Mouse (Mus musculus): Measurements from ENCODE around the gene Wdr66. TPM values are rescaled to one million over a fixed set of nuclear protein-coding genes. Genes with fewer than 3 reads are reported as not detected.
A peak's percentile ranks its signal among the peaks of the same experiment; 100 is the strongest.

Wdr66 gene
- polyA plus RNA-seq, 1 experiment from 2014 or later = 1.4 TPM

GRCm38 (mm10) chr5:123236426-123236825, 15.5 kb upstream of the Wdr66 start:
- no peak overlapping the region for H3K4me3 ChIP-seq
- H3K9me3 ChIP-seq = no peaks in the 10 kb centered on the region
- no peak overlapping the region for H3K27ac ChIP-seq
- ATAC-seq (ENCODE audit: insufficient number of reproducible peaks, insufficient read depth, low FRiP score, low TSS enrichment, low read depth) = no peak
- H3K27me3 ChIP-seq = no peaks in the 10 kb centered on the region
- peaks cover 5% of the 10 kb centered on the region for H3K4me1 ChIP-seq
- H3K9ac ChIP-seq = no peak overlapping the region
- peaks cover 71% of the 10 kb centered on the region for H3K36me3 ChIP-seq
- 89% methylated on average over 9 of the region's 9 CpGs for WGBS
- no peak overlapping the region for H3K4me2 ChIP-seq

DNA sequence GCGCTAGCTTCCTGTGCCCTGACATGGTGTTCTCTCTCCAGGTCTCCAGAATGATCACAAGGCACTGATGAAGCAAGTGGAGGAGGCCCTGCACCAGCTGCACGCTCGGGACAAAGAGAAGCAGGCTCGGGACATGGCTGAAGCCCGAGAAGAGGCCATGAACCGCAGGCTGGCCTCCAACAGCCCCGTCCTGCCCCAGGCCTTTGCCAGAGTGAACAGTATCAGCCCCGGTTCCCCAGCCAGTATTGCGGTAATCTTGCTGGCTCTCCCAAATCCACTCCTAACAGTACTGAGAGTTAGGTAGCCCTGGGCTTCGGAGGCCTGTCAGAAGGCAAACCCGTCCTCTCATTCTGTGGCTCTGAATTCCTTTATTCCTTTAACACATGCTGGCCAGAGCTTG, 12.4 kb upstream of the Wdr66 start:
- no peaks in the 10 kb centered on the region for H3K9me3 ChIP-seq
- no peak overlapping the region for H3K9ac ChIP-seq
- no peak overlapping the region for H3K4me2 ChIP-seq
- H3K27ac ChIP-seq = no peak overlapping the region
- no peaks in the 10 kb centered on the region for H3K27me3 ChIP-seq
- peaks cover 5% of the 10 kb centered on the region for H3K4me1 ChIP-seq
- H3K4me3 ChIP-seq = no peak overlapping the region
- H3K36me3 ChIP-seq = peaks cover 86% of the 10 kb centered on the region
- WGBS = 91% methylated on average over 11 of the region's 11 CpGs
- ATAC-seq (ENCODE audit: insufficient number of reproducible peaks, insufficient read depth, low FRiP score, low TSS enrichment, low read depth) = no peak

DNA sequence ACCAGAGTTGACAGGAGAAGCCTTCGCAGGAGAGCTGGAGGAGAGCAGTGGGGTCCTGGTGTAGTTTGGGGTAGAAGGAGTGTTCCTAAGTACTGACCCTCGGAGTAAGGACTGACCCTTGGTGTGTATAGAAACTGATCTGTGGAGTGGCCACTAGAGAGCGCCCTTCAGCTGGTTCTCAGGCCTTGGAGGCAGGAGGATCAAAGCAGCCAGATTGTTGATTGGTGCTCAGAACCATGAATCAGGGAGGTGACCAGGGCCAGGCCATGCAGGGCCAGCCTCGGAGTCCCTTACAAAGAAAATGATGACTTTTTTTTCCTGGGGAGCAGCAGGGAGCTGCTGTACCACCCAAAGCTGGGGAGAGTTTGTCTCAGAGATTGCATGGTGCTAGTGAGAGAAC, 6.4 kb upstream of the Wdr66 start:
- Histone ChIP-seq H3K36me3 (peaks cover 53% of the 10 kb centered on the region), H3K27ac (no peak overlapping the region), H3K9me3 (no peaks in the 10 kb centered on the region), H3K4me3 (no peak overlapping the region), H3K9ac (no peak overlapping the region), H3K27me3 (no peaks in the 10 kb centered on the region), H3K4me1 (no peaks in the 10 kb centered on the region), H3K4me2 (no peak overlapping the region)
- 26% methylated on average over 4 of the region's 4 CpGs for WGBS
- ATAC-seq (ENCODE audit: insufficient number of reproducible peaks, insufficient read depth, low FRiP score, low TSS enrichment, low read depth) = no peak

- 70% methylated on average over 8 of the region's 8 CpGs for WGBS
- Histone ChIP-seq H3K4me2 (peak overlapping the region; percentile 65), H3K9me3 (no peaks in the 10 kb centered on the region), H3K4me1 (peaks cover 10% of the 10 kb centered on the region), H3K4me3 (no peak overlapping the region), H3K27ac (no peak overlapping the region), H3K27me3 (no peaks in the 10 kb centered on the region), H3K9ac (no peak overlapping the region), H3K36me3 (peaks cover 19% of the 10 kb centered on the region; the same call in 1 of the 2 replicates)
- no peak for ATAC-seq (ENCODE audit: insufficient number of reproducible peaks, insufficient read depth, low FRiP score, low TSS enrichment, low read depth)
Measured at GRCm38 (mm10) chr5:123251390-123251789, 512 bp upstream of the Wdr66 start.

- H3K27ac ChIP-seq = peak overlapping the region; percentile 95
- ATAC-seq (ENCODE audit: insufficient number of reproducible peaks, insufficient read depth, low FRiP score, low TSS enrichment, low read depth) = no peak
- peaks cover 23% of the 10 kb centered on the region for H3K4me1 ChIP-seq
- no peaks in the 10 kb centered on the region for H3K9me3 ChIP-seq
- H3K27me3 ChIP-seq = no peaks in the 10 kb centered on the region
- H3K36me3 ChIP-seq = no peaks in the 10 kb centered on the region
- H3K9ac ChIP-seq = peak overlapping the region; percentile 65
- peak overlapping the region; percentile 58 for H3K4me2 ChIP-seq
- peak overlapping the region; percentile 28 for H3K4me3 ChIP-seq
- WGBS = 13% methylated on average over 23 of the region's 23 CpGs
Measured at GRCm38 (mm10) chr5:123256841-123257755, 5.2 kb downstream of the Wdr66 start.

DNA sequence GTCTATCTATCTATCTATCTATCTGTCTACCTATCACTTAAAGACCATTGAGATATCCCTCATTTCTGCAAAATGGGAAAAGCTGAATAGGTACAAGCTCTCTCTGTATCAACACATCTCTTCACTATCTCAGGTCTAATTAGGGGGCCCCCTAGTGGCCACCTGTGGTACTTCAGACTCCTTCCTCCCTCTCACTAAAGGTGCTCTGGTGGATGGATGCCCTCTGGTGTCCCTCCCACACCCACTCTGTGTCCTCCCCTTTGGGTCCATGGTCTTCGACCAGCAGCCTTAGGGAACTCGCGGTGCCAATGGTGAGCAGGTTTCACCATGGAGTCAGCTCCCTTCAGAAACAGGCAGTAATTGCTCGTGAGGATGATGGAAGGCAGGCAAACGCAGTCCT, 7.1 kb downstream of the Wdr66 start:
- ATAC-seq (ENCODE audit: insufficient number of reproducible peaks, insufficient read depth, low FRiP score, low TSS enrichment, low read depth) = no peak
- Histone ChIP-seq H3K9me3 (no peaks in the 10 kb centered on the region), H3K4me3 (no peak overlapping the region), H3K9ac (no peak overlapping the region), H3K27me3 (no peaks in the 10 kb centered on the region), H3K27ac (no peak overlapping the region), H3K4me2 (no peak overlapping the region), H3K36me3 (no peaks in the 10 kb centered on the region), H3K4me1 (peaks cover 18% of the 10 kb centered on the region)
- 48% methylated on average over 5 of the region's 5 CpGs for WGBS

DNA sequence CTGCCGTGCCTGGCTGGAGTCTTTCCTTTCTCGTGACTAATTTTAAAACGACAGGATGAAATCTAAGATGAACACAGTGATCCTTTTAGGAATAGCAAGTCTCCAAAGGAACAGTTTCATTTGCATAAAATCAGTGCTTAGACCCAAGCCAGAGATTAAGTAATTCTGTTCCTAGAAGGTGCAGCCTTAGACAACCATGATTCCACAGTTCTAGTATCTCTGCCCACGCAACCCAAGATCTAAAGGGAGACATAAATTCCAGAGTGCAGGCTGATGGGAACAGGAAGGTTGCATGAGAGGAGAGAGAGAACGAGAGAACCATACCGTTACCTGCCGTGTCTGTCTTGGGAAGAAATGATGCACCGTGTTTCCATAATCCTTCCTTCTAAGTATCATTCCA, 8.8 kb downstream of the Wdr66 start:
- no peak overlapping the region for H3K27ac ChIP-seq
- no peak for ATAC-seq (ENCODE audit: insufficient number of reproducible peaks, insufficient read depth, low FRiP score, low TSS enrichment, low read depth)
- no peaks in the 10 kb centered on the region for H3K36me3 ChIP-seq
- H3K27me3 ChIP-seq = no peaks in the 10 kb centered on the region
- no peaks in the 10 kb centered on the region for H3K9me3 ChIP-seq
- peaks cover 18% of the 10 kb centered on the region for H3K4me1 ChIP-seq
- H3K4me3 ChIP-seq = no peak overlapping the region
- H3K9ac ChIP-seq = no peak overlapping the region
- no peak overlapping the region for H3K4me2 ChIP-seq
- 72% methylated on average over 8 of the region's 8 CpGs for WGBS

DNA sequence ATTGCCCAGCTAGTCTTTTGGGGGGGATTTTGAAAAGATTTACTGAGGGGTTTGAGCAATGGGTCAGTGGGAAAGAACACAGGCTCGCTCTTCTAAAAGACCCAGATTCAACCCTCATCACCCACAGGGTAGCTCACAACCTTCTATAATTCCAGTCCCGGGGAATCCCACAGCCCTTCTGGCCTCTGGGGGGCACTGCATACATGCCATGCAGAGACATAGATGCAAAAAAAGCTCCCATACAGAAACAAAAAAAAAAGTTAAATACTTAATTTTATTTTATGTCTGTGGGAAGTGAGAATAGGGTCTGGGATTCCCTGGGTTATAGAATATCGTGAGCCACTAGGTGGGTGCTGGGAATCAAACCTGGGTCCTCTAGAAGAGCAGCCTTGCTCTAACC, 15.0 kb downstream of the Wdr66 start:
- Histone ChIP-seq H3K9ac (no peak overlapping the region), H3K27ac (no peak overlapping the region), H3K4me2 (no peak overlapping the region), H3K36me3 (no peaks in the 10 kb centered on the region), H3K4me1 (peaks cover 14% of the 10 kb centered on the region), H3K4me3 (no peak overlapping the region), H3K9me3 (no peaks in the 10 kb centered on the region), H3K27me3 (no peaks in the 10 kb centered on the region)
- 81% methylated on average over 3 of the region's 3 CpGs for WGBS
- no peak for ATAC-seq (ENCODE audit: insufficient number of reproducible peaks, insufficient read depth, low FRiP score, low TSS enrichment, low read depth)

GRCm38 (mm10) chr5:123268477-123269474, 16.9 kb downstream of the Wdr66 start:
- peak overlapping the region; percentile 41 for H3K9ac ChIP-seq
- H3K9me3 ChIP-seq = no peaks in the 10 kb centered on the region
- peak overlapping the region; percentile 52 for H3K4me2 ChIP-seq
- H3K4me1 ChIP-seq = peaks cover 15% of the 10 kb centered on the region
- H3K27ac ChIP-seq = peak overlapping the region; percentile 91
- ATAC-seq (ENCODE audit: insufficient number of reproducible peaks, insufficient read depth, low FRiP score, low TSS enrichment, low read depth) = no peak
- peak overlapping the region; percentile 14; the same call in 1 of the 2 replicates for H3K4me3 ChIP-seq
- no peaks in the 10 kb centered on the region for H3K27me3 ChIP-seq
- 33% methylated on average over 28 of the region's 28 CpGs for WGBS
- no peaks in the 10 kb centered on the region for H3K36me3 ChIP-seq

- Histone ChIP-seq H3K27ac (no peak overlapping the region), H3K4me2 (no peak overlapping the region), H3K4me3 (no peak overlapping the region), H3K27me3 (no peaks in the 10 kb centered on the region), H3K9ac (no peak overlapping the region), H3K36me3 (no peaks in the 10 kb centered on the region), H3K4me1 (peaks cover 15% of the 10 kb centered on the region), H3K9me3 (no peaks in the 10 kb centered on the region)
- ATAC-seq (ENCODE audit: insufficient number of reproducible peaks, insufficient read depth, low FRiP score, low TSS enrichment, low read depth) = no peak
- WGBS = 25% methylated on average over 11 of the region's 11 CpGs
Measured at GRCm38 (mm10) chr5:123270917-123271316, 19.0 kb downstream of the Wdr66 start.

GRCm38 (mm10) chr5:123272927-123273326, 21.0 kb downstream of the Wdr66 start:
- H3K4me1 ChIP-seq = peaks cover 27% of the 10 kb centered on the region
- H3K36me3 ChIP-seq = no peaks in the 10 kb centered on the region
- no peak for ATAC-seq (ENCODE audit: insufficient number of reproducible peaks, insufficient read depth, low FRiP score, low TSS enrichment, low read depth)
- no peak overlapping the region for H3K27ac ChIP-seq
- H3K9me3 ChIP-seq = no peaks in the 10 kb centered on the region
- WGBS = 63% methylated on average over 5 of the region's 5 CpGs
- no peaks in the 10 kb centered on the region for H3K27me3 ChIP-seq
- no peak overlapping the region for H3K4me3 ChIP-seq
- no peak overlapping the region for H3K4me2 ChIP-seq
- no peak overlapping the region for H3K9ac ChIP-seq

Data from embryonic facial prominence, embryonic 13.5 days (tissue).